8 mouse cellular contexts compared by ENCODE assay signal in the genomic region with DNA sequence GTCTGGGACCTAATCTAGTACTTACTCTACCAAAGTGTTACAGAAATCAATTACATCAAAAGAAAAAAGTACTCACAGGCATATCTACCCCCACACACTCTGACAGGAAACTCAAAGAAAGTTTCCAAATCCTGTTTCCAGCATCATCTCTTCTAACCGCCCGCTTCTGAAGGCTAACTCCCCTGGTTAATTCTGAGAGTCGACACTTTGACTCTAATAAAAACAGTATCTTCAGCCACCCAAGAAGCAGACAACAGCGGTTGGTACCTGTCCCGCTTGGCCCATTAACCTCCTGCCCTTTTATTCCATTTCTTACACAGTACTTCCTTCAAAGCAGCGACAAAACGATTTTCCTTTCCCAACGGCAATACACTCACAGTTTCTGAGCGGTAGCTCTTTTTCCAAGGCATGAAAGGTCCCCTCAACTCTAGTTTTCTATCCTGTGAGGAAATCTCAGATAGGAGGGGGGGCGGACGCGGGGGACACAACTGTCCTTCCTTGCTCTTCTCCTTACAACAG. TPM values are rescaled to one million over a fixed set of nuclear protein-coding genes. Genes with fewer than 3 reads are reported as not detected.
DNase-seq lines count a peak whose midpoint lies in the region; ATAC-seq and TF ChIP-seq lines count a peak whose summit lies in the region.

No protein-coding gene starts in this region.

- TF ChIP-seq POLR2A in embryonic fibroblast, embryonic 13.5 days (IDR thresholded peaks at IDR 0.05; ENCODE audit: low read depth, low read length): no peak

- H3K27me3 ChIP-seq in limb, embryonic 10.5 days (ENCODE audit: low read depth, poor library complexity, severe bottlenecking): no peaks in the 10 kb centered on the region
- no peaks in the 10 kb centered on the region for H3K27me3 ChIP-seq in neural tube, embryonic 14.5 days (ENCODE audit: control insufficient read depth, insufficient read depth, low read length)

- intact Hi-C loops in heart, postnatal 14 days (cut with DNase I): loop anchor here (5.0 kb wide), 1 partner anchor 113 kb away; the partner anchor contains the start of gene Ddx20

- H3K27ac ChIP-seq in embryonic fibroblast, embryonic 13.5 days (ENCODE audit: insufficient read depth, low read length): peak overlapping the region; percentile 17; the same call in 1 of the 2 replicates
- peak overlapping the region; percentile 96 for H3K27ac ChIP-seq in limb, embryonic 10.5 days
- peak overlapping the region; percentile 82; the same call in 1 of the 2 replicates for H3K27ac ChIP-seq in neural tube, embryonic 14.5 days (ENCODE audit: low read depth, low read length)

- peak; percentile 90 for DNase-seq in heart, adult 11 months
- no peak for DNase-seq in heart, postnatal 14 days
- DNase-seq in CD4-positive helper T cell, adult 2 months (ENCODE audit: low read depth, low spot score): peak; percentile 83
- DNase-seq in limb, embryonic 10.5 days (ENCODE audit: low spot score): no peak
- DNase-seq in frontal cortex, postnatal 14 days (ENCODE audit: low spot score in 2 of 2): no peak
- DNase-seq in gastrocnemius, postnatal 10 days: no peak

- under 1% methylated on average over 12 of the region's 12 CpGs for WGBS in limb, embryonic 10.5 days
- WGBS in neural tube, embryonic 14.5 days: under 1% methylated on average over 12 of the region's 12 CpGs

- no peak for TF ChIP-seq CTCF in embryonic fibroblast, embryonic 13.5 days (IDR thresholded peaks at IDR 0.05; ENCODE audit: borderline replicate concordance, insufficient read depth, low read length)

- H3K36me3 ChIP-seq in limb, embryonic 10.5 days: no peaks in the 10 kb centered on the region
- H3K36me3 ChIP-seq in neural tube, embryonic 14.5 days (ENCODE audit: control insufficient read depth, insufficient read depth, low read length): no peaks in the 10 kb centered on the region

- peak overlapping the region; percentile 94 for H3K4me3 ChIP-seq in embryonic fibroblast, embryonic 13.5 days (ENCODE audit: insufficient read depth, low read length)
- H3K4me3 ChIP-seq in limb, embryonic 10.5 days: peak overlapping the region; percentile 87
- H3K4me3 ChIP-seq in neural tube, embryonic 14.5 days (ENCODE audit: low read depth, low read length): peak overlapping the region; percentile 80

- peak overlapping the region; percentile 82 for H3K4me2 ChIP-seq in neural tube, embryonic 14.5 days (ENCODE audit: low read depth, low read length)

- no peak for ATAC-seq in neural tube, embryonic 14.5 days (ENCODE audit: low read depth)

- H3K9ac ChIP-seq in neural tube, embryonic 14.5 days (replicated peaks; ENCODE audit: low read depth, low read length): peak overlapping the region; percentile 92

- no peaks in the 10 kb centered on the region for H3K9me3 ChIP-seq in limb, embryonic 10.5 days (replicated peaks)
- H3K9me3 ChIP-seq in neural tube, embryonic 14.5 days (ENCODE audit: control insufficient read depth, low read length): no peaks in the 10 kb centered on the region

- H3K4me1 ChIP-seq in embryonic fibroblast, embryonic 13.5 days (ENCODE audit: control insufficient read depth, insufficient read depth, low read length): peaks cover 7% of the 10 kb centered on the region; the same call in 1 of the 2 replicates
- H3K4me1 ChIP-seq in limb, embryonic 10.5 days: peaks cover 31% of the 10 kb centered on the region
- peaks cover 18% of the 10 kb centered on the region; the same call in 1 of the 2 replicates for H3K4me1 ChIP-seq in neural tube, embryonic 14.5 days (ENCODE audit: control insufficient read depth, insufficient read depth, low read length)

RNA-seq across cellular contexts. Expression of gene Rap1a, which starts 0.9 kb away (rescaled TPM):
- total RNA-seq in heart, postnatal 14 days (2021): 100 to 1,000 TPM; 103 to 116 TPM
- 132 and 150 TPM in 2 replicates for polyA plus RNA-seq in embryonic fibroblast, embryonic 13.5 days (2011; ENCODE audit: insufficient read length, low read depth, missing spikeins)
- polyA plus RNA-seq in limb, embryonic 10.5 days (2016; fragmentation: Nextera tagmentation; extraction: Ambion mirVana): 67.3 and 71.6 TPM in 2 replicates
- polyA plus RNA-seq in neural tube, embryonic 14.5 days (2014; fragmentation: Nextera tagmentation; extraction: Ambion mirVana): 62.8 and 67.5 TPM in 2 replicates
- 100 to 1,000 TPM; 126 to 130 TPM for total RNA-seq in gastrocnemius, postnatal 10 days (2021)

Comparison
In these comparisons a context has a peak if more than half of its experiments do, and no peak if none do; other contexts are left out.
1. DNase-seq: peak in heart, adult 11 months (single experiment) and CD4-positive helper T cell, adult 2 months (single experiment); none in heart, postnatal 14 days (0 of 2), limb, embryonic 10.5 days (single experiment), frontal cortex, postnatal 14 days (0 of 2) and gastrocnemius, postnatal 10 days (single experiment).
2. H3K27ac ChIP-seq: peak in every context shown above with its lines; median percentile 96 in limb, embryonic 10.5 days; 82 in neural tube, embryonic 14.5 days; 17 in embryonic fibroblast, embryonic 13.5 days.
3. Peak in every context shown above with its lines, with median percentiles within 50 percentile points of each other: H3K4me3 ChIP-seq.